Mouse (Mus musculus) activated CD4-positive, CD25-positive, alpha-beta regulatory T cell, adult 4 months (primary cell): ENCODE measurements around the gene Cyp3a59. TPM values are rescaled to one million over a fixed set of nuclear protein-coding genes. Genes with fewer than 3 reads are reported as not detected.
"Not testable (repeated sequence)": the region's sequence is repeated elsewhere in the genome, so short reads cannot be mapped to it uniquely, and the experiment has no call there.

Experiments used
- ATAC-seq: one replicate; pipeline ENCODE4 v1.8.0; 2017
- polyA plus RNA-seq, 2 experiments: library from polyadenylated mRNA; unstranded; fragments of 100-300 nt; shearing (Covaris generic); gene quantifications; one replicate each; pipeline ENCODE4 v1.2.1; 2017

The Cyp3a59 gene
- polyA plus RNA-seq, result not detected

DNA sequence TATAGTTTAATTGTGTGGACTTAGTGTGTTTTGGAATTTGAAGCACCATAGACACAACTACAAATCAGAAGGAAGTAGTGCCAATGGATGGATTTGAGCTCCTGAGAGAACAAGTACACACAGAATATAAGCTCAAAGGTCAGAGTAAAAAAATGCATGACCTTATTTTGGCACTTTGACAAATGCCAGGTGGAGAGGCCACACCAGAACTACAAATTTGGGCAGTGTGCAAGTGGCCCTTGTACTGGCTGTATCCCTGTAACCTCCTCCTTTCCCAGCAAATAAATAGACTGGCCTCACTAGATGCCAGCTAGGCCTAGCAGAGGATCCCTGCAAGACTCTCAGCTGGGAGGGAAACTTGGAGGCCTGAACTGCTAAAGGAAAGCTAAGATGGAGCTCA lies at the start of gene Cyp3a59:
TSS of gene Cyp3a59 (plus strand) at position 313 of the 400 bp plus-strand sequence.
- ATAC-seq, result not testable (repeated sequence)

GRCm38 (mm10) chr5:146070099-146070498 lies 9.0 kb upstream of the Cyp3a59 start:
- ATAC-seq, result no peak

GRCm38 (mm10) chr5:146147903-146148302 lies 68.8 kb downstream of the Cyp3a59 start:
- no peak for ATAC-seq

GRCm38 (mm10) chr5:146150454-146150853 lies 71.4 kb downstream of the Cyp3a59 start:
- ATAC-seq, result no peak

- not testable (repeated sequence) for ATAC-seq
Observed at GRCm38 (mm10) chr5:146158326-146158725, 79.3 kb downstream of the Cyp3a59 start.

GRCm38 (mm10) chr5:146160439-146160838 lies 81.4 kb downstream of the Cyp3a59 start, which contains the start of gene Gm5565:
Gene Gm5565, minus strand, starts transcription at chr5:146160539.
- ATAC-seq, result not testable (repeated sequence)

Other genes starting within 250 kb of the Cyp3a59 start
- not detected for gene Cyp3a11, start 199.3 kb upstream of the Cyp3a59 start, polyA plus RNA-seq
- not detected for gene Cyp3a25, start 69.6 kb upstream of the Cyp3a59 start, polyA plus RNA-seq
- not detected for gene Gm5565, start 81.3 kb downstream of the Cyp3a59 start, polyA plus RNA-seq
- not detected for gene Gm6309, start 91.5 kb downstream of the Cyp3a59 start, polyA plus RNA-seq
- under 1 TPM; 0.44 to 0.93 TPM for gene 1700001J03Rik, start 106.0 kb downstream of the Cyp3a59 start, polyA plus RNA-seq
- 10 to 100 TPM; 81.0 to 81.9 TPM for gene Rnf6, start 142.3 kb downstream of the Cyp3a59 start, polyA plus RNA-seq
- gene Cdk8, start 152.0 kb downstream of the Cyp3a59 start, polyA plus RNA-seq, result 10 to 100 TPM; 12.5 to 19.0 TPM